Mouse (Mus musculus): ENCODE data around the gene Mtmr11. TPM values are rescaled to one million over a fixed set of nuclear protein-coding genes. Genes with fewer than 3 reads are reported as not detected.

Gene Mtmr11
- total RNA-seq, 1 experiment, result 4.0 TPM

DNA sequence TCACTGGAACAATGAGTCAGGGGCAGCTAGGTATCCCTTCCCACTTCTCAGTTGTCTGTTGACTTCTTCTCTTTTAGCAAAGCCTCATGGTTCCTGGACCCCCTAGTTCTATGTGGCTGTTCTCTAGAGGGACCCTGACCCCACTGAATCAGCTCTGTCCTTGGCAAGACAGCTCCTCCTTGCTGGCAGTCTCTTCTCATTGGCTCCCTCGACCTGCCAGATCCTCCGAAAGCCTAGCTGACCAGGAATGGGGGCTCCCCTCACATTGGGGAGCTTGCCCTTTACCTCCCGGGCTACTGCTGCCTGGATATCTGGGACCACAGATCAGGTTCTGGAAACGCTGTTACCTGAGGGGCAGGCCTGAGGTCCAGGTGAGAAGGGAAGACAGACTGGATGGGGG, 8.5 kb downstream of the Mtmr11 start:
- peaks cover 5 to 14% of the 10 kb centered on the region in 2 experiments; a peak in 3 of 4 replicates for H3K4me1 ChIP-seq (ENCODE audit: control insufficient read depth in 2 of 2, insufficient read depth in 2 of 2, low read length in 2 of 2, poor library complexity in 1 of 2)
- TF ChIP-seq MAFK (IDR thresholded peaks at IDR 0.05; ENCODE audit: insufficient read depth, low read depth, low read length), result no peak
- no peak for TF ChIP-seq ZNF384 (IDR thresholded peaks at IDR 0.05; ENCODE audit: low read depth, low read length)
- no peak for TF ChIP-seq ZC3H11A (IDR thresholded peaks at IDR 0.05; ENCODE audit: borderline replicate concordance, low read depth, low read length)
- TF ChIP-seq HCFC1 (IDR thresholded peaks at IDR 0.05; ENCODE audit: borderline replicate concordance, insufficient read depth, low read length), result no peak
- TF ChIP-seq CHD2 (IDR thresholded peaks at IDR 0.05; ENCODE audit: low read depth, low read length), result no peak
- no peak overlapping the region; the same call in 1 of the 2 replicates for H3K9ac ChIP-seq (ENCODE audit: insufficient read depth, low read depth, low read length, poor library complexity, severe bottlenecking)
- DNase-seq (ENCODE audit: low read depth, low spot score), result no peak
- no peak overlapping the region for H3K27ac ChIP-seq (ENCODE audit: insufficient read depth, low read depth, low read length, poor library complexity, severe bottlenecking)
- no peaks in the 10 kb centered on the region for H3K9me3 ChIP-seq (ENCODE audit: control insufficient read depth, insufficient read depth, low read depth, low read length)
- H3K36me3 ChIP-seq (ENCODE audit: control insufficient read depth, insufficient read depth, low read length, poor library complexity, severe bottlenecking), result peaks cover 16% of the 10 kb centered on the region
- in situ Hi-C loops (cut with MboI; ENCODE audit: low sequenced_read_pairs in 2 of 2, unreplicated experiment in 2 of 2), result no loop called here
- no peak overlapping the region for H3K4me3 ChIP-seq (ENCODE audit: insufficient read depth in 1 of 2, low read depth in 1 of 2, low read length in 2 of 2, poor library complexity in 1 of 2, severe bottlenecking in 1 of 2)

DNA sequence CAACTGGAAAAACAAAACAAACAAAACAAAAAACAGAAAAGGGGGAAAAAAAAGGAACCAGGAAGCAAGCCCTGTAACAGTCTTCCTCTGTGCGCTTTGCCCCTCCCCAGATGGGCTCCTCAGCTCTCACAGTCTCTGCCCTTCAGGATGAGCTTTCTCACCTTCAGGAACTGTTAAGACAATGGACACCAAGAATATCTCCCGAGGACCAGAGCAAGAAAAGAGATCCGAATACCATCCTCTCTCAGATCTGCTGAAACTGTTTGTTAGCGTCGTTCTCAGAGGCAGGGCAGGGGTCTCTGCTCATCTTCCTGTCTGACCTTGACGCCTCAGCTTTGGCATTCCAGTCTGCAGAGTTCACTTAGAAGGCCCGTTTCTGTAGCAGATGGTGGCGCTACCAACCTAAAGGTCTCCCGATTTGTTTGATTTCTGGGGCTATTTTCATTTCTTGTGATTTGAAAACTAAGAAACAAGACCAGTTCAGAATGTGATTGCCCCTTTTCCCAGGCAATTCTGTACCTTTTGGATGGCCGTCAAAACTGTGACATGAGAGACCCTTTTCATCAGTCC, 9.3 kb downstream of the Mtmr11 start:
- no peak for TF ChIP-seq ZNF384 (IDR thresholded peaks at IDR 0.05; ENCODE audit: low read depth, low read length)
- no peak for TF ChIP-seq ZC3H11A (IDR thresholded peaks at IDR 0.05; ENCODE audit: borderline replicate concordance, low read depth, low read length)
- TF ChIP-seq HCFC1 (IDR thresholded peaks at IDR 0.05; ENCODE audit: borderline replicate concordance, insufficient read depth, low read length), result no peak
- no peak for TF ChIP-seq CHD2 (IDR thresholded peaks at IDR 0.05; ENCODE audit: low read depth, low read length)
- no peak for TF ChIP-seq MAFK (IDR thresholded peaks at IDR 0.05; ENCODE audit: insufficient read depth, low read depth, low read length)
- no peak for DNase-seq (ENCODE audit: low read depth, low spot score)
- Histone ChIP-seq H3K4me1 (ENCODE audit: control insufficient read depth in 2 of 2, insufficient read depth in 2 of 2, low read length in 2 of 2, poor library complexity in 1 of 2) (peaks cover 5 to 14% of the 10 kb centered on the region in 2 experiments; a peak in 3 of 4 replicates), H3K27ac (ENCODE audit: insufficient read depth, low read depth, low read length, poor library complexity, severe bottlenecking) (peak overlapping the region; percentile 23; the same call in 1 of the 2 replicates), H3K4me3 (ENCODE audit: insufficient read depth in 1 of 2, low read depth in 1 of 2, low read length in 2 of 2, poor library complexity in 1 of 2, severe bottlenecking in 1 of 2) (peak overlapping the region; percentile 97 to 98), H3K9ac (ENCODE audit: insufficient read depth, low read depth, low read length, poor library complexity, severe bottlenecking) (peak overlapping the region; percentile 94), H3K9me3 (ENCODE audit: control insufficient read depth, insufficient read depth, low read depth, low read length) (no peaks in the 10 kb centered on the region), H3K36me3 (ENCODE audit: control insufficient read depth, insufficient read depth, low read length, poor library complexity, severe bottlenecking) (peaks cover 22% of the 10 kb centered on the region)
- in situ Hi-C loops (cut with MboI; ENCODE audit: low sequenced_read_pairs in 2 of 2, unreplicated experiment in 2 of 2), result no loop called here

DNA sequence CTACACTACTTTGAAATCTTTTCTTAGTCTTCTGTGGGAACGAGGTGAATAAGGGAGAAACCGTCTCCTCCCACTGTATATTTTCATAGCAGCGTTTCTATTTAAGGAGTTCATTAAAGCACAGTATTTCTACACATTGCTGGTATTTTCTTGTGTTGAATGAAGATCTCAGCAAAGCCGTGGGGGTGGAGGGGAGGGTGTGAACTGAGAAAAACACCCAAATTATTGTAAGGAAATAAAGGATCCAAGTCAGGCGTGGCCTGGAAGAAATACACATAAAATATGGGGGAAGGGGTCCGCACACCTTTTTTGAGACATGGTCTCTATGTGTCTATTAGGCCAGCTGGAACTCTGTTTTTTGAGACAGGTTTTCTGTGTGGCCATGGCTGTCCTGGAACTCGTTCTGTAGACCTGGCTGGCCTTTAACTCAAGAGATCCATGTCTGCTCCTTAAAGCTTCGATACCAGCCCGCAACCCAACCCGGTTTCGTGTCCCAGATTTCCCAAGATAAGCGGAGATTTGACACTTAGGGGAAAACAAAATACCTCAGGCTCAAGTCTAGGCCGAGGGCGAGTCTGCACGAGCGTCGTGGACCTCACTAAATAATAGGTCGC, 9.9 kb downstream of the Mtmr11 start:
- Histone ChIP-seq H3K9ac (ENCODE audit: insufficient read depth, low read depth, low read length, poor library complexity, severe bottlenecking) (peak overlapping the region; percentile 94), H3K4me1 (ENCODE audit: control insufficient read depth in 2 of 2, insufficient read depth in 2 of 2, low read length in 2 of 2, poor library complexity in 1 of 2) (peaks cover 5 to 14% of the 10 kb centered on the region in 2 experiments; a peak in 3 of 4 replicates), H3K9me3 (ENCODE audit: control insufficient read depth, insufficient read depth, low read depth, low read length) (no peaks in the 10 kb centered on the region), H3K36me3 (ENCODE audit: control insufficient read depth, insufficient read depth, low read length, poor library complexity, severe bottlenecking) (peaks cover 28% of the 10 kb centered on the region), H3K27ac (ENCODE audit: insufficient read depth, low read depth, low read length, poor library complexity, severe bottlenecking) (peak overlapping the region; percentile 86), H3K4me3 (ENCODE audit: insufficient read depth in 1 of 2, low read depth in 1 of 2, low read length in 2 of 2, poor library complexity in 1 of 2, severe bottlenecking in 1 of 2) (peak overlapping the region; percentile 97 to 98)
- in situ Hi-C loops (cut with MboI; ENCODE audit: low sequenced_read_pairs in 2 of 2, unreplicated experiment in 2 of 2), result no loop called here
- DNase-seq (ENCODE audit: low read depth, low spot score), result no peak
- TF ChIP-seq CHD2 (IDR thresholded peaks at IDR 0.05; ENCODE audit: low read depth, low read length) (no peak), ZNF384 (IDR thresholded peaks at IDR 0.05; ENCODE audit: low read depth, low read length) (no peak), MAFK (IDR thresholded peaks at IDR 0.05; ENCODE audit: insufficient read depth, low read depth, low read length) (no peak), ZC3H11A (IDR thresholded peaks at IDR 0.05; ENCODE audit: borderline replicate concordance, low read depth, low read length) (no peak), HCFC1 (IDR thresholded peaks at IDR 0.05; ENCODE audit: borderline replicate concordance, insufficient read depth, low read length) (no peak)

DNA sequence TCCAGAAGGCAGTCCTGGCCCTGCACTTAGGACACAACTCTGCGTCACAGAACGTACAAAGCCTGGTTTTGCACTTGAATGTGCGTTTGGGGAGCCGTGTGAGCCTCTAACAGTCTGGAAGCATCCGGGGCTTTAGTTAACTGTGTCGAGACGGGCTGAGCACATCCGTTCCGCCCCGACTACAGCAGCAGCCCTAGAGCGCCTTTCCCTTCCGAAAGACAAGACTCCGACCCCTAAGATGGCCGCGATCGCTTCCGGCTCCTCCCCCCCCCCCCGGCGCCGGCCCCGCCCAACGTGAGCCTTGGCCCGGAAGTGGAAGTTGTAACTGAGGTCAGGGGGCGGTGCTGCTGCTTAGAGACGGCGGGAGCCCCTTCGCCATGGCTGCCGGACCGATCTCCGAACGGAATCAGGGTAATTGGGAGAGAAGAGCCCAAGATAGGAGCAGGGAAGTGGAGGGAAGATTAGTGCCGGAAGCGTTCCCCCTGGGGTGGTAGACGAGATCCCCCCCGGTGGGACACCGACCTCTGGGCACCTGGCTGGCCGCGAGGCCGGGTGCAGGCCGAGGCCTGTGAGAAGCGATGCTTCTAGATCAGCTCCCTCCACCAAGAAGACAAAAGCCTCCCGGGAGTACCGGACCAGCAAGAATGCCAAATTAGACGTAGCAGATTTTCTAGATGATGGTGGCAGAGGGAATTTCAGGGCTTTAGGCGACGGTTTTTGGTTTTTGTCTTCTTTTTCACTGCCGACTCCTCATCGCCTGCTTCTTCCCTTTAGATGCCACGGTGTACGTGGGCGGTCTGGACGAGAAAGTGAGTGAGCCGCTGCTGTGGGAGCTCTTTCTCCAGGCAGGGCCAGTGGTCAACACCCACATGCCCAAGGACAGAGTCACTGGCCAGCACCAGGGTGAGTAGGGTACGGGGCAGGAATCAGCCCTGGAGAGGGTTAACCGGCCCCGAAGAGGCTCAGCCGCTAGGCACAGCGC, 10.7 kb downstream of the Mtmr11 start, which contains the start of gene Sf3b4:
Sf3b4 (plus strand) TSS at position 136 of the 982 bp plus-strand sequence.
- peak; percentile 82 for DNase-seq (ENCODE audit: low read depth, low spot score)
- Histone ChIP-seq H3K9me3 (ENCODE audit: control insufficient read depth, insufficient read depth, low read depth, low read length) (no peaks in the 10 kb centered on the region), H3K9ac (ENCODE audit: insufficient read depth, low read depth, low read length, poor library complexity, severe bottlenecking) (peak within 1 kb of the TSS; percentile 99), H3K4me3 (ENCODE audit: insufficient read depth in 1 of 2, low read depth in 1 of 2, low read length in 2 of 2, poor library complexity in 1 of 2, severe bottlenecking in 1 of 2) (peak within 1 kb of the TSS; percentile 97 to 98), H3K4me1 (ENCODE audit: control insufficient read depth in 2 of 2, insufficient read depth in 2 of 2, low read length in 2 of 2, poor library complexity in 1 of 2) (peaks cover 5 to 14% of the 10 kb centered on the region in 2 experiments; a peak in 3 of 4 replicates), H3K36me3 (ENCODE audit: control insufficient read depth, insufficient read depth, low read length, poor library complexity, severe bottlenecking) (peaks cover 32% of the 10 kb centered on the region), H3K27ac (ENCODE audit: insufficient read depth, low read depth, low read length, poor library complexity, severe bottlenecking) (peak within 1 kb of the TSS; percentile 86)
- peak; percentile 71; the same call in 1 of the 2 replicates for TF ChIP-seq HCFC1 (IDR thresholded peaks at IDR 0.05; ENCODE audit: borderline replicate concordance, insufficient read depth, low read length)
- no peak for TF ChIP-seq MAFK (IDR thresholded peaks at IDR 0.05; ENCODE audit: insufficient read depth, low read depth, low read length)
- no peak for TF ChIP-seq ZNF384 (IDR thresholded peaks at IDR 0.05; ENCODE audit: low read depth, low read length)
- in situ Hi-C loops (cut with MboI; ENCODE audit: low sequenced_read_pairs in 2 of 2, unreplicated experiment in 2 of 2), result no loop called here
